Mouse (Mus musculus) T-helper 17 cell (primary cell): ENCODE results near the gene Gm10337.

Experiments
- in situ Hi-C, 2 experiments: fragments of 300-600 bp; cut with MboI, MseI; formaldehyde crosslinking; loops; 1 replicate in 1 of 2; 2 replicates in 1 of 2; pipeline ENCODE4 v1.15.1; 2025; ENCODE audit warnings: high pct_unique_total_duplicates in 2 of 2

The Gm10337 gene

GRCm38 (mm10) chr15:102544801-102545200 lies 41.3 kb downstream of the Gm10337 start:
- in situ Hi-C loops = no loop called here

- in situ Hi-C loops = no loop called here
Measured at GRCm38 (mm10) chr15:102546246-102546645, 42.7 kb downstream of the Gm10337 start.

- in situ Hi-C loops = no loop called here
Measured at GRCm38 (mm10) chr15:102546677-102547427, 43.3 kb downstream of the Gm10337 start.

- in situ Hi-C loops = no loop called here
Measured at GRCm38 (mm10) chr15:102547478-102547877, 44.0 kb downstream of the Gm10337 start.

- in situ Hi-C loops = no loop called here
Measured at GRCm38 (mm10) chr15:102552599-102552998, 49.1 kb downstream of the Gm10337 start.
